In the genomic region with DNA sequence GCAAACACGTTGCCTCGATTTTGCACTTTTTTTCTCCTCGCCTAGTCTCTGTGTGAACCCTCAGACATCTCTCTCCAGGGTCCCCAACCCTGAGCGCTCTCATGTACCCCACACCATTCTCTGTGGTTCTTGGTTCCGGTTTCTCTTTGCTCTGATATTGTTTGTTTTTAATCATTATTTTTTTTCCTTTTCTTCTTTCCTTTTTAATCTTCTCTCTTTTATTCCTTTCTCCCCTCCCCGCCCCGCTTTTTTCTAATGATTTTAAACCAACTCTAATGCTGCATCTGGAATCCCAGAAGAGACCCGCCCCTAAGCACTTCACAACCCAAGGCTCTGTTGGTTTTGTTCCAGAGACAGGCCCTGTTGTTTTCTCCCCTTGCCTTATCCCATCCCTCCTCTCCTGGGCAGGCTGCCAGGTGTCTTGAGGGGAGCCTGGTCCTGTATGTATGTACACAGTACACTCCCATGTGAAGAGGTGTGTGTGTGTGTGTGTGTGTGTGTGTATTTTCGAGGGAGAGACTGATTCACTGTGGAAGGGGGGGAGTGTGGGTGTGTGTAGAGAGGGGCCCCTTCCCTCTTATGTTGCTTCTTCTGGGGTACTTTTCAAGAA, we compare ENCODE assay signal across 8 mouse cellular contexts.
DNase-seq lines count a peak whose midpoint lies in the region; ATAC-seq and TF ChIP-seq lines count a peak whose summit lies in the region.

No protein-coding gene starts in this region.

- WGBS in heart, embryonic 16.5 days = 40% methylated on average over 9 of the region's 9 CpGs
- WGBS in forebrain, embryonic 12.5 days = 36% methylated on average over 9 of the region's 9 CpGs
- 67% methylated on average over 9 of the region's 9 CpGs for WGBS in liver, embryonic 12.5 days (ENCODE audit: insufficient replicate concordance)
- WGBS in stomach, embryonic 15.5 days = 42% methylated on average over 9 of the region's 9 CpGs

- DNase-seq in heart, postnatal 10 days = no peak
- DNase-seq in ES-E14 (ENCODE audit: low read depth, low spot score) = no peak
- DNase-seq in right cerebral cortex, postnatal 36 days (ENCODE audit: low spot score in 2 of 2) = no peak

- H3K4me1 ChIP-seq in heart, embryonic 16.5 days (ENCODE audit: control insufficient read depth, insufficient read depth, low read length) = no peaks in the 10 kb centered on the region
- H3K4me1 ChIP-seq in ES-E14 (ENCODE audit: control insufficient read depth in 2 of 2, insufficient read depth in 2 of 2, low read length in 2 of 2, poor library complexity in 1 of 2) = peaks cover 0 to 12% of the 10 kb centered on the region in 2 experiments; a peak in 2 of 4 replicates
- peaks cover 27% of the 10 kb centered on the region for H3K4me1 ChIP-seq in forebrain, embryonic 12.5 days
- H3K4me1 ChIP-seq in liver, embryonic 12.5 days = peaks cover 31% of the 10 kb centered on the region
- H3K4me1 ChIP-seq in stomach, embryonic 15.5 days = peaks cover 13% of the 10 kb centered on the region

- H3K9ac ChIP-seq in heart, embryonic 16.5 days (ENCODE audit: low read length) = peak overlapping the region; percentile 70
- H3K9ac ChIP-seq in ES-E14 (ENCODE audit: insufficient read depth, low read depth, low read length, poor library complexity, severe bottlenecking) = peak overlapping the region; percentile 42; the same call in 1 of the 2 replicates
- H3K9ac ChIP-seq in forebrain, embryonic 12.5 days = no peak overlapping the region
- H3K9ac ChIP-seq in liver, embryonic 12.5 days = no peak overlapping the region
- no peak overlapping the region for H3K9ac ChIP-seq in stomach, embryonic 15.5 days

- in situ Hi-C loops in ES-E14 (cut with MboI; ENCODE audit: low sequenced_read_pairs in 2 of 2, unreplicated experiment in 2 of 2) = no loop called here

- intact Hi-C loops in heart, postnatal 10 days (cut with DNase I) = no loop called here

- no peaks in the 10 kb centered on the region for H3K9me3 ChIP-seq in heart, embryonic 16.5 days (replicated peaks; ENCODE audit: control insufficient read depth, low read length)
- no peaks in the 10 kb centered on the region for H3K9me3 ChIP-seq in ES-E14 (ENCODE audit: control insufficient read depth, insufficient read depth, low read depth, low read length)
- no peaks in the 10 kb centered on the region for H3K9me3 ChIP-seq in forebrain, embryonic 12.5 days
- H3K9me3 ChIP-seq in liver, embryonic 12.5 days (replicated peaks) = no peaks in the 10 kb centered on the region
- H3K9me3 ChIP-seq in stomach, embryonic 15.5 days = no peaks in the 10 kb centered on the region

- peak overlapping the region; percentile 43; the same call in 1 of the 2 replicates for H3K27ac ChIP-seq in heart, embryonic 16.5 days (ENCODE audit: low read length)
- no peak overlapping the region for H3K27ac ChIP-seq in ES-E14 (ENCODE audit: insufficient read depth, low read depth, low read length, poor library complexity, severe bottlenecking)
- H3K27ac ChIP-seq in forebrain, embryonic 12.5 days = no peak overlapping the region
- H3K27ac ChIP-seq in liver, embryonic 12.5 days = no peak overlapping the region
- no peak overlapping the region for H3K27ac ChIP-seq in stomach, embryonic 15.5 days

- no peaks in the 10 kb centered on the region for H3K36me3 ChIP-seq in heart, embryonic 16.5 days (ENCODE audit: control insufficient read depth, insufficient read depth)
- H3K36me3 ChIP-seq in ES-E14 (ENCODE audit: control insufficient read depth, insufficient read depth, low read length, poor library complexity, severe bottlenecking) = no peaks in the 10 kb centered on the region
- no peaks in the 10 kb centered on the region for H3K36me3 ChIP-seq in forebrain, embryonic 12.5 days (replicated peaks)
- no peaks in the 10 kb centered on the region for H3K36me3 ChIP-seq in liver, embryonic 12.5 days
- no peaks in the 10 kb centered on the region for H3K36me3 ChIP-seq in stomach, embryonic 15.5 days

- peak overlapping the region; percentile 54 for H3K4me3 ChIP-seq in heart, embryonic 16.5 days (ENCODE audit: low read length)
- H3K4me3 ChIP-seq in ES-E14 (ENCODE audit: insufficient read depth in 1 of 2, low read depth in 1 of 2, low read length in 2 of 2, poor library complexity in 1 of 2, severe bottlenecking in 1 of 2) = peak overlapping the region; percentile 50 to 65
- H3K4me3 ChIP-seq in forebrain, embryonic 12.5 days (replicated peaks) = peak overlapping the region; percentile 31
- H3K4me3 ChIP-seq in liver, embryonic 12.5 days = peak overlapping the region; percentile 37
- peak overlapping the region; percentile 28 for H3K4me3 ChIP-seq in stomach, embryonic 15.5 days (replicated peaks)

- peak; percentile 75 for ATAC-seq in heart, embryonic 16.5 days (replicated peaks; ENCODE audit: extremely low read depth, insufficient read depth, low FRiP score)
- ATAC-seq in forebrain, embryonic 12.5 days (ENCODE audit: low FRiP score) = peak; percentile 53; the same call in 1 of the 2 replicates
- ATAC-seq in liver, embryonic 12.5 days = no peak
- ATAC-seq in stomach, embryonic 15.5 days (ENCODE audit: insufficient read depth, low FRiP score, low read depth) = peak; percentile 80
- ATAC-seq in megakaryocyte progenitor cell, adult 5-6 weeks (replicated peaks; ENCODE audit: poor library complexity) = no peak

- H3K4me2 ChIP-seq in heart, embryonic 16.5 days (ENCODE audit: low read depth, low read length) = peak overlapping the region; percentile 72
- peak overlapping the region; percentile 52 for H3K4me2 ChIP-seq in forebrain, embryonic 12.5 days
- H3K4me2 ChIP-seq in liver, embryonic 12.5 days = peak overlapping the region; percentile 57
- H3K4me2 ChIP-seq in stomach, embryonic 15.5 days = peak overlapping the region; percentile 51

- no peaks in the 10 kb centered on the region for H3K27me3 ChIP-seq in heart, embryonic 16.5 days (ENCODE audit: control insufficient read depth, insufficient read depth, low read length)
- H3K27me3 ChIP-seq in forebrain, embryonic 12.5 days = peaks cover 8% of the 10 kb centered on the region
- peaks cover 15% of the 10 kb centered on the region for H3K27me3 ChIP-seq in liver, embryonic 12.5 days (replicated peaks)
- H3K27me3 ChIP-seq in stomach, embryonic 15.5 days (replicated peaks) = no peaks in the 10 kb centered on the region

TF ChIP-seq in ES-E14, 5 proteins besides CTCF, POLR2A, EP300 and RAD21:
- TF ChIP-seq HCFC1 (IDR thresholded peaks at IDR 0.05; ENCODE audit: borderline replicate concordance, insufficient read depth, low read length) (no peak), ZNF384 (IDR thresholded peaks at IDR 0.05; ENCODE audit: low read depth, low read length) (no peak)

Comparison
In these comparisons a context has a peak if more than half of its experiments do, and no peak if none do; other contexts are left out.
1. ATAC-seq: peak in heart, embryonic 16.5 days (single experiment), forebrain, embryonic 12.5 days (single experiment) and stomach, embryonic 15.5 days (single experiment); none in liver, embryonic 12.5 days (single experiment) and megakaryocyte progenitor cell, adult 5-6 weeks (single experiment).
2. H3K9ac ChIP-seq: peak in heart, embryonic 16.5 days (single experiment) and ES-E14 (single experiment); none in forebrain, embryonic 12.5 days (single experiment), liver, embryonic 12.5 days (single experiment) and stomach, embryonic 15.5 days (single experiment).
3. Peak in every context shown above with its lines, with median percentiles within 50 percentile points of each other: H3K4me2 ChIP-seq and H3K4me3 ChIP-seq.